ENCODE assay signal across 16 mouse cellular contexts in genomic region chr4:46151903-46152544, GRCm38 (mm10).
"Had no signal": no experiment of that assay in that cellular context is flagged by ENCODE, and none has a peak within 500 bp of the region (broad histone marks: within the 10 kb centered on the region; RNA-seq: fewer than 3 reads in every experiment).

No protein-coding gene starts in this region.

- DNase-seq: kidney, adult 11 months; kidney, adult 9 months; kidney, postnatal 36 days; lung, adult 2 months; lung, postnatal 36 days; midbrain, embryonic 14.5 days; right cerebral cortex, postnatal 14 days had no signal

- H3K4me1 ChIP-seq: limb, embryonic 10.5 days; midbrain, embryonic 10.5 days; neural tube, embryonic 13.5 days had no signal

- H3K4me2 ChIP-seq: liver, embryonic 11.5 days; liver, embryonic 15.5 days; neural tube, embryonic 13.5 days had no signal

- H3K27me3 ChIP-seq: liver, embryonic 15.5 days; neural tube, embryonic 13.5 days had no signal

- H3K27ac ChIP-seq: kidney, postnatal 0 days; layer of hippocampus, adult 2 months; limb, embryonic 10.5 days; liver, embryonic 15.5 days; midbrain, embryonic 10.5 days; neural tube, embryonic 13.5 days had no signal

- H3K9ac ChIP-seq: liver, embryonic 15.5 days; neural tube, embryonic 13.5 days had no signal

- H3K4me3 ChIP-seq: layer of hippocampus, adult 2 months; limb, embryonic 10.5 days; liver, embryonic 15.5 days; midbrain, embryonic 10.5 days; myocyte; neural tube, embryonic 13.5 days had no signal

- H3K9me3 ChIP-seq: limb, embryonic 10.5 days; liver, embryonic 15.5 days; midbrain, embryonic 10.5 days; neural tube, embryonic 13.5 days had no signal

- ATAC-seq: lung, postnatal 0 days had no signal
